Mouse (Mus musculus): ENCODE results near the gene Gm14391. TPM values are rescaled to one million over a fixed set of nuclear protein-coding genes. Genes with fewer than 3 reads are reported as not detected.

The Gm14391 gene
- polyA plus RNA-seq (2012; rRNA removed), result 6.9 and 16.3 TPM in 2 replicates

DNA sequence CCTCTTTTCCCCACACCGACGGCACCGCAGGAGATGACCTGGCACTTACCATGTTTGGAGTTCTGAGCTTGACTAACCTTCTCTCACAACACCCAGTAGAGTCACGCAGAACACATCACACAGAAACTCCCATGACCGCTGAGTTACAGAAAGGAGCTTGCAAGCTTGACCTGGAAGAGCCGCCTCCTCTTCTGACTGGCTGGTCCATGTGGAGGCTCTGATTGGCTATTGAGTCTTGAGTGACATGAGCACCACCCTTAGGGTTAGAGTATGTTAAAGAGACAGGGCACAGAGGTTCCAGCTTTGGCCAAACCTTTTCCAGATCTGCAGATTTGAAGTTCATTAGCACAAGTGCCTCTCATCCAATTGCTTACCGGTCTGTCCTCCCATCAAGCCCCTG is at the start of gene Gm14391:
TSS of gene Gm14391 (minus strand) at position 186 of the 400 bp plus-strand sequence.

DNA sequence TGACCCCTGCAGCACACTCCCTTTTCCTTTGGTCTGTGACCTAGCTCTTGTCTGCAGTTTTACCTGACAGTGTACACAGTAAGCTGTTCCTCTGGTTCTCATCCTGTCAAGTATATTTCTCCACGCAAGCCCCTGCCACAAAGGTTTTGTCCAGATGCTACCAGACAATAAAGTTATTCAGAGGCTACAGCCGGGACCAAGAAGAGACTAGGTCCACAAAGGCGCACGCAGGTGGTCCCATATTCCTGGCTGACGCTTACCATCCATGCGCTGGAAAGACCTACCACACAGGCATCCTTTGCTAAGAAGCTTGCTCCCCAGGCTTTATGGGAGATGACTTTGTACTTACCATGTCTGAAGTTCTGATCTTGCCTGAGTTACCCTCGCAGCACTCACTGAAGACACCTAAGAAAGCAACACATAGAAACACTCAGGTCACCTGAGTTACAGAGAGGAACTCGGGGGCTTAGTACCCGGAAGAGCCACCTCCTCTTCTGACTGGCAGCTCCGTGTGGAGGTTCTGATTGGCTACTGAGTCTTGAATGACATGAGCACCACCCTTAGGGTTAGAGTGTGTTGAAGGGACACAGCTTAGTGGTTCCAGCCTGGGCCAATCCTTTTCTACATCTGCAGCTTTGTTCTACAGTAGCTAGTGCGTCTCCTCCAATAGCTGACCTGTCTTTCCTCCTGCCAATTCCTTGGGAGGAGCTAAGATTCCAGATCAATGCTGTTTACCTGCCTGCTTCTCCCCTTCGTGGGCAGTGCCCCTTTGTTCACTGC is 31.1 kb downstream of the Gm14391 start, which contains the start of gene Gm14443:
TSS of gene Gm14443 (minus strand) at position 471 of the 780 bp plus-strand sequence.

DNA sequence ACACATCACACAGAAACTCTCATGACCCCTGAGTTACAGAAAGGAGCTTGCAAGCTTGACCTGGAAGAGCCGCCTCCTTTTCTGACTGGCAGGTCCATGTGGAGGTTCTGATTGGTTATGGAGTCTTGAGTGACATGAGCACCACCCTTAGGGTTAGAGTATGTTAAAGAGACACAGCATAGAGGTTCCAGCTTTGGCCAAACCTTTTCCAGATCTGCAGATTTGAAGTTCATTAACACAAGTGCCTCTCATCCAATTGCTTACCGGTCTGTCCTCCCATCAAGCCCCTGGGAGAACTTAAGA is 64.8 kb downstream of the Gm14391 start, which contains the start of gene Gm14399:
TSS of gene Gm14399 (minus strand) at position 20 of the 303 bp plus-strand sequence.

Other genes starting within 250 kb of the Gm14391 start
- gene Gm14444, start 196.7 kb downstream of the Gm14391 start, polyA plus RNA-seq (2012; rRNA removed), result 0.05 TPM in 1 of 2 replicates, not detected in the other
- 0.19 and 0.50 TPM in 2 replicates for gene Gm14393, start 139.1 kb downstream of the Gm14391 start, polyA plus RNA-seq (2012; rRNA removed)
- gene Gm14399, start 64.9 kb downstream of the Gm14391 start, polyA plus RNA-seq (2012; rRNA removed), result 4.3 and 8.8 TPM in 2 replicates
- gene Gm14443, start 31.0 kb downstream of the Gm14391 start, polyA plus RNA-seq (2012; rRNA removed), result 1.4 and 1.5 TPM in 2 replicates
- gene Gm14440, start 68.2 kb upstream of the Gm14391 start, polyA plus RNA-seq (2012; rRNA removed), result 0.13 TPM in 1 of 2 replicates, not detected in the other
- gene Gm4631, start 131.3 kb upstream of the Gm14391 start, polyA plus RNA-seq (2012; rRNA removed), result 16.7 and 18.1 TPM in 2 replicates
- gene Zfp968, start 165.5 kb upstream of the Gm14391 start, polyA plus RNA-seq (2012; rRNA removed), result 1.2 and 4.1 TPM in 2 replicates
- 9.0 and 11.2 TPM in 2 replicates for gene Gm4724, start 228.9 kb upstream of the Gm14391 start, polyA plus RNA-seq (2012; rRNA removed)

Measured in central nervous system, embryonic 11.5 days (tissue).